Mouse (Mus musculus) monocyte, adult 2 months (primary cell): ENCODE measurements around the gene Enpp1.
A peak's percentile ranks its signal among the peaks of the same experiment; 100 is the strongest.
"Not testable (repeated sequence)": the region's sequence is repeated elsewhere in the genome, so short reads cannot be mapped to it uniquely, and the experiment has no call there.

Experiments
- DNase-seq, 2 experiments: peaks; one replicate each; pipeline ENCODE4 v3.0.0; 2022; ENCODE audit warnings: low spot score in 2 of 2, low read depth in 1 of 2

The Enpp1 gene

GRCm38 (mm10) chr10:24638306-24639070 lies 73.5 kb downstream of the Enpp1 start:
- no peak for DNase-seq

GRCm38 (mm10) chr10:24636986-24637385 lies 75.0 kb downstream of the Enpp1 start:
- DNase-seq: no peak

- DNase-seq: peak in 1 of 2 experiments; percentile 6
Measured at GRCm38 (mm10) chr10:24635884-24636283, 76.1 kb downstream of the Enpp1 start.

- DNase-seq: peak in 1 of 2 experiments; percentile 43
Measured at GRCm38 (mm10) chr10:24635331-24635815, 76.6 kb downstream of the Enpp1 start.

- peak in 1 of 2 experiments; percentile 27 for DNase-seq
Measured at GRCm38 (mm10) chr10:24634288-24634687, 77.7 kb downstream of the Enpp1 start.

- no peak for DNase-seq
Measured at GRCm38 (mm10) chr10:24631122-24631521, 80.8 kb downstream of the Enpp1 start.

- peak in 1 of 2 experiments; percentile 27 for DNase-seq
Measured at GRCm38 (mm10) chr10:24630469-24631081, 81.4 kb downstream of the Enpp1 start.

- DNase-seq: no peak
Measured at GRCm38 (mm10) chr10:24629086-24629720, 82.8 kb downstream of the Enpp1 start.

- no peak for DNase-seq
Measured at GRCm38 (mm10) chr10:24628466-24628865, 83.5 kb downstream of the Enpp1 start.

- no peak for DNase-seq
Measured at GRCm38 (mm10) chr10:24627262-24627661, 84.7 kb downstream of the Enpp1 start.

- peak in 1 of 2 experiments; percentile 60 for DNase-seq
Measured at GRCm38 (mm10) chr10:24625060-24625701, 86.8 kb downstream of the Enpp1 start.

GRCm38 (mm10) chr10:24622586-24622985 lies 89.4 kb downstream of the Enpp1 start:
- peak; percentile 33 to 75 for DNase-seq

- DNase-seq: peak in 1 of 2 experiments; percentile 30
Measured at GRCm38 (mm10) chr10:24621572-24621971, 90.4 kb downstream of the Enpp1 start.

GRCm38 (mm10) chr10:24616572-24616971 lies 95.4 kb downstream of the Enpp1 start:
- not testable (repeated sequence) for DNase-seq

- no peak for DNase-seq
Measured at GRCm38 (mm10) chr10:24615799-24616198, 96.2 kb downstream of the Enpp1 start.

GRCm38 (mm10) chr10:24614726-24615125 lies 97.2 kb downstream of the Enpp1 start:
- no peak for DNase-seq

- no peak for DNase-seq
Measured at GRCm38 (mm10) chr10:24609766-24610165, 102.2 kb downstream of the Enpp1 start.

GRCm38 (mm10) chr10:24609146-24609545 lies 102.8 kb downstream of the Enpp1 start:
- no peak for DNase-seq

GRCm38 (mm10) chr10:24603727-24604126 lies 108.2 kb downstream of the Enpp1 start:
- DNase-seq: no peak

- no peak for DNase-seq
Measured at GRCm38 (mm10) chr10:24603035-24603434, 108.9 kb downstream of the Enpp1 start.

GRCm38 (mm10) chr10:24599802-24600201 lies 112.2 kb downstream of the Enpp1 start:
- DNase-seq: no peak
